Mouse (Mus musculus) layer of hippocampus, postnatal 36 days (tissue): ENCODE measurements at regions not wholly inside any gene's neighbourhood (a gene's known extent, or its start where the extent isn't known, plus 50 kb on each side); places are given as distances from the start of the nearest gene placed in this dataset.
"Not testable (repeated sequence)": the region's sequence is repeated elsewhere in the genome, so short reads cannot be mapped to it uniquely, and the experiment has no call there.

Experiments
- DNase-seq, 2 experiments: peaks; one replicate each; pipeline ENCODE4 v3.0.0; 2022

DNA sequence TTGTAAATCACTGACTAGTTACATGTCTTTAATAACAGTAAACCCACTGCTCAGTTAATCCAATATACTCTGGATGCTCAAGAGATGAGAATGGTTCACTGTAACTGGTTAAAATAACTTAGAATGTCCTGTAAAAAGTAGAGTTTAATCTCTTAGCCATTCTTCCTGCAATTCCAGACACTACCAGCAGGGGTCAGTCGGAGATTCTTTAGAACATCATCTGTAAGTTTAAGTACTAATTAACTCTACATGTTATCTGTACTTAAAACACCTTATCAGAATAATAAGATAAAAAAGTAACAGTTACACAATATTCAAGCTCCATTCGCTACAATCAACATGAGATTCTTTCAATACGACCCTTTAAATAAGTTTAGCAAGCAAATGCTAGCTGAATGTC is 58.7 kb upstream of the Olig3 start:
- DNase-seq, result no peak

DNA sequence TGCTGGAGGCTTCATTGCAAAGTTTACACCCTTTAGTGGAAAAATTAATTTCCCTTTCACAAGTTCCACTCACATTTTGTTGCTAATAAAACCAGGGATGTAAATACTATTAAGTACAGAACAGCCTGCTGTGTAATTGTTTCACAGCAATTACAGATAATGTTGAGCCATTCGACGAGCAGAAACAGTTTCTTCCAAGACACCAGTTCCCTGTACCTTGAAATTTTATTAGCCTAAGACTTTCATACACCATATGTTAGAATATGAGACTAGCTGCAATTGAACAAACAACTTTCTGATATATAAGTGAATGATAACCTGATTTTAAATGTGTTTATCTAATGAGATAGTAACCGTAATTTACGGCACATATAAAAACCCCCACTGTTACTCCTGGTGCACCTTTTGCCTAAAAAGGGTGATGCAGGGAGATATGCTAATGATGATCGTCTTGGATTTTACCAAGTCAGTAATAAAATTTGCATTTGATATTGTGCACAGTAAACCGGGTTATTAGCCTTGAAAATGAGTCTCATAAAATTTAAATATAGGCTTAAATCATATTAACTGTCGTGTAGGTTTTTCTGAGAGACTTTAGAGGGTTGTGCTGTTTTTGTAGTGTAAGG is 60.8 kb upstream of the Olig3 start:
- no peak for DNase-seq

DNA sequence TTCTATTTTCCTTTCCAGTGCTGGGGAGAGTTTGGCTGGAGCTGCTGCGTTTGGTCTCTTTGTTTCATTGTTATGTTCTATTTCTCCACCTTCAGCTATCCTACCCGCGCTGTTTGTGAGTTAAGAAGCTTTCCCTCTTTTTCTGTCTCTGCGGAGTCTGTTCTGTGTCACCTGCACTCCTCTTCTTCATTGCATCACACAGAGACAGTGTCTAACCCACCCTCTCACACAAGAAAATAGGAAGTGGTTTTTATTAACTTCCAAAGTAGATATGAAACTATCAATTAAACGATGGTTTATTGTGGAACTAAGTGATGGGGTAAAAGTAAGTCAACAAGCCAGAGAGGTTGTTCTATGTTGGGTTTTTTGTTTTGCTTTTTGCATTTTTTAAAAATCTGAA is 64.9 kb upstream of the Olig3 start:
- DNase-seq, result no peak

DNA sequence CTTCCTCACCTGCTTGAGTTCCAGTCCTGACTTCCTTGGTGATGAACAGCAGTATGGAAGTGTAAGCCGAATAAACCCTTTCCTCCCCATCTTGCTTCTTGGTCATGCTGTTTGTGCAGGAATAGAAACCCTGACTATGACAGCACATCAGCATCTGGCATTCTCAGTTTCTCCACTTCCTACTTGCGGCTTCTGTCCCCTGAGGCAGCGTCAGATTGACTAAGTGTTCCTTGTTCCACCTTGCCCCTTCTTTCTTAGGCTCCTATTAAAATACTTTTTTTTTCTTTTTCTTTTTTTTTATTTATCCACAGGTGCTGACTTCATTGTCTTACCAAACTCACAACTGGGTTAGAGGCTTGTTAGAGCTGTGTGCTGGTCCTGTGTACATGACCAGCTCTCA is 65.3 kb upstream of the Olig3 start:
- not testable (repeated sequence) for DNase-seq

DNA sequence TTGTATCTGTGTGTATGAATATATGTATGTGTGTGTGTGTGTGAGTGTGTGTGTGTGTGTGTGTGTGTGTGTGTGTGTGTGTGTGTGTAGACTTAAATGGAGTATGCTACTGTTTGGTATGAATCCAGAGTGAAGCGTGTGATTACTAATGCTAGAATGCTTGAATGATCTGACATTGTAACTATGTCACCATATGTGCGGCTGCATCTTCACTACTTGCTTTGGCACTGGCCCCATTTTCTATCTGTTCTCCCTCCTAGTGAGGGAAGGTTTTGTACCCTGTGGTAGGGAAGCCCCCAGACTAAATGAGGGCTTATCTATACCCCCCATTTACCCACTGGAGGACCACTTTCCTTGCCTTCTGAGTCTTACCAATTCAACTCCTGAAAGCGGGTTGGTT is 74.2 kb upstream of the Olig3 start:
- DNase-seq, result no peak

DNA sequence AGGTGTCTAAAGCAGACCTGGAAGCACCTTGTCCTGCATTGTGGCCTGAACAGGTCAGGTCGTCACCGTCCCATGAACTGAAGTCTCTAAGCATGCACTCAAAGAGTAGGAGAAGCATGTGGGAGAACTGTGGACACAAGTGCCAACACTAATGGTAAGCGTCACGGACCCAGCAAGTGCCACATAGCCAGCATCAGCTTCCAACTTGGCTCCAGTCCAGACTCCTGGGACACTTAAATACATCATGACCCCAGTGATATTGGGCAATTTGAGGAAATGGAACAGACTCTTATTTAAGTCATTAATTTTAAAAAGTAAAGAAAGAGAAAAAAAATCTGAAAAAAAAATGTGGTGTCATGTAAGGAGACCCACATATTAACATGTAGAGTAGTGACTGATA is 75.3 kb upstream of the Olig3 start:
- DNase-seq, result no peak

DNA sequence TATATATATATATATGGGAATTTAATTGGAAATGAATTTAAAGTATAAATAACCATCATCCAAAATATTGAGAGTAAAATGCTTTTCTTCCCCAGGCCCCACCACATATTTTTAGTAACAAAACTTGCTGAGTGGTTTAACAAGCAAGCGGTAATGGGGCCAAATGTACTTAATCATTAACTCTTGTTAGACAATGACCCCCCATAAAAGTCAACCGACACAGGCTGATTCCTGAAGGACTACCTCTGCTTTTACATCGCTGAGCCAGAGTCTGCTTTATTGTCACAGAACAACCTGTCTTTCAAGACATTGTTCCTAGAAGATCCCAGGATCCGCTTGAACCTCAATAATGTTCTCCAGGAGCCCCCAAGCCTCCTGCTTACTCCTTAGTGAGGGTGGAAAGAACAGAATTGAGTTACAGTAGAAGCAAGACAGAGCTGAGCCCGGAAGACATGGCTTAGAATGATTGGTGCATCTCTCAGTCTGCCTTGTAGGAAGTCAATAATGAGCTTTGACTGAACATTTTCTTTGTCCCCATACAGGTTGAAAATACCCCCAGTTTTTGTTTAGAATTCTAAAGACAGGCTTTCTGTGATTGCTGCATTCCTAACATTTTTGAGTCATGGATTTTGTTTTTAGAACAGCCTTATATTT is 78.0 kb upstream of the Olig3 start:
- no peak for DNase-seq

DNA sequence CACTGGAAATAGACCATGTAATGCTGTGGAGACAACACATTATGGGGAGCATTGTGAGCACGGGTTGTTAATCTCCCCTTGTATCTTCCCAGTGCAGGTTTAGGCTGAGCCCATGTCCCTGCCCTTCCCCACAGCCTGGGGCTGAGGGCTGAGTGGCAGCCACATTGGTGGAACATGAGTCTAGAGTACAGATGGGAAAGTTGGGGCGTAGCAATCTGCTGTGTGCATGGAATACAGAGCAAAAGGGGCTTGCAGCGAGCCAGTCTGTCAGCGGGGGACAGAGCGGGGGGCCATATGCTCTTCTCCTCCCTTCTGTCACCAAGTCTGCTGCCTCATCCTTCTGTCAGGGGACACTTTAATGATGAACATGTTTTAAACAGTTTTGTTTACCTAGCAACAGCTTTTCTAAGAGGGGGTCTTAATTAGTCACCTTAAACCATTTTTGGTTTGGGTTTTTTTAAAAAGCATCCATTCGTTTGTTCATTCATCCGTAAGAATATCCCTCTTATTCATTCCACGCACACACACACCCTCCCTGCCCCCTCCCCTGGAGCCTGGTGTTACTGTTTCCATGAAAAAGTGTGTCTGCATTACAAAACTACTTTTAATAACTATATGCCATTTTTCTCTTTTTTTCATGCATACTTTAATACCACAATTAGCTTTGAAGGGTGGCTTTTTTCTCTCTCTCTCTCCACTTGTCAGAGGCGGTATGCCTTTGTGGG is 79.1 kb upstream of the Olig3 start:
- peak; percentile 75 to 78 for DNase-seq

DNA sequence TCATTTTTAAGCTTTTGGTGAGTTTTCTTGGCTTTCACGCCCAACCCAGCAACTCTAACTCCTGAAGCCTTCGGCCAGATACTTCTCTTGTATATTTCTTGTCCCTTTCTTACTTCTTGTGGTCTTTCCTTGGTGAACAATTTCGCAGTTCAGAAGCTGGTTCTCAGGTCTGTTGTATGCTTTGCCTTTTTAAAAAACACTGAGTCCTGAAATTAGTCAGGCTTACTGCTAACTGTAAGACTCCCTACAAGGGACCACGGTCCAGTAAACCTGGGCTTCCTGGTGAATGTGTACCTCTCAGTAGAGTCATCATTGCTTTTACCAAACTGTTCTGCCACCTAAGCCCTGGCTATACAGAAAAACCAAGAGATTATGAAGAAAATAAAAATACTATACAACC is 81.3 kb upstream of the Olig3 start:
- DNase-seq, result no peak

DNA sequence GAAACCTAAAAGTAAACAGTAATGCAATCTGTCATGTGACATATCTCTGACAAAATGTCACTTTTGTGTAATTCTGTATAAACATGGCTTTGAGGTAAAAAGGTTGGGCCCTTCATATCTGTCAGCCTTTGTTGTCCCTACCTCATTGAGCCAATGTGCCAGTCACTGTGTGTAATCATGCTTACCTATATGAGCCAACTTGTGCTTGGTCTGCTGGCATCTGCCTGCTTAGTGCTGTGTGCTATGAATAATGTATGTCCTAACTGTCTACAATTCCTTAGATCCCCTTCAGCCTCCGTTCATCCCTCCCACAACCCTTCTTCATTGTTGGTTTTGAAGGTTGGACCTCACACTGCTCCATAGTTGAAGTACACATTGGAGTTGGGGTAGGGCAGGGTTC is 86.9 kb upstream of the Olig3 start:
- no peak for DNase-seq

DNA sequence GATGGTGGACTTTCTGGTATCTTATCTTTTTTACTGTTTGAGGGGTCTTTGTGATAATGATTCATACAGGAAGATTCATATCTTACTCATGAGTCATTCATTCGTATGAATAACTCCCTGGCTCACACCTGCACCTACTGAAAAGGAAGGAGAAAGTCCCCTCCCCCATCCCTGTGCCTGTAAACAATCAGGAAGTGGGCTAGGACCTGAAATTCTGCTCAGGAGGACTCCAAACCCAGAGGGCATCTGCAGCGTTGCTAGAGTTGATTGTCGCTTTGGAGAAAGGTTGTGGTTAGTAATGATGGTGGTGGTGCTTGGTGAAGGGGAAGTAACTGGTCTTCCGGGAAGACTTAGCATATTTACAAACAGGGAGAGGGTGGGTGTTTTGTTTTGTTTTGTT is 88.3 kb upstream of the Olig3 start:
- DNase-seq, result no peak

DNA sequence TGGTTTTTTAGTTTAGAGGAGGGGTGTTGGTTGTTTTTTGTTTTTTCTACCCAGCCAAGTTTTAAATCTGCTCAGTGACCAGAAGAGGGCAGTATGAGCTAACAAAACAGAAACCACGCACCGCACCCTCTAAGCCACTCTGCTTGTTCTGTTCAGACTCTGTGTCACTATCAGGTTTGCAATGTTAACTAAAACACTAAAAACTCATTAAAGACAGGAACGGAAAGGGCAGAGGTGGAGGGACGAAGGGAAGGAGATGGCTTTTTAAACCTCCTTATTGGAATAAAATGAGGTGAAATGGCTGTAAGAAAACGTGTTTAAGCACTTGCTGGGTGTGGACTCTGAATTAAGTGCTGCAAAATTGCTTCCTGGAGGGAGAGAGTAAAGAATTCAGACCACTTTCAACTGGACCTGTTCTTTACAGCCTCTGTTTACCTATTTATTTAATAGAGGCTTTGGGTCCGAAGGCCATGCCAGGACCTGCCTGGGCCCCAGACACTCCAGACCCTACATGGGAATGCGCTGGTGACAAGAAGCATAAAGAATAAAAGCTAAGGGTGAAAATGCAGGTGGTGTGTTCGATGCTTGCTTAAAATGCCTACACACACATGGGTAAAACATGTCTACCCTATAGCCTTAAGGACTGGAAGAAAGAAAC is 116.1 kb upstream of the Olig3 start:
- peak in 1 of 2 experiments; percentile 3 for DNase-seq

DNA sequence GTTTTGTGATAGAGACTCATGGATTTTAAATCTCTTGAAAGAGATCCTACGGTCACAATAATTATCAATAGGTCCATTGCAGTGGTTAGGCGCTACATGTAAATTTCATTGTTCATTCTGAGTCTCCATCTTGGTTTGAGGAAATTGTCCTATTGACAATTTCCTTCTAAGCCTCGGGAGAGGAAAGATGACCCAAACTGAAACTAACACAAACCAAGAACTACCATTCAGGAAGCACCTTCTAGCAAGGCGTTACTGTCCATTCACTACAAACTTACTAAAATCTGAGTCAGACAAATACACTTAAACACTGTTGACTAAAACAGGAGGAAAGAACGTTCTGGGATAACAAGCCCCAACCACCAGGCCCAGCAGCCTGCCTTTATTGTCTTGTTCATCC is 140.1 kb upstream of the Olig3 start:
- no peak for DNase-seq

DNA sequence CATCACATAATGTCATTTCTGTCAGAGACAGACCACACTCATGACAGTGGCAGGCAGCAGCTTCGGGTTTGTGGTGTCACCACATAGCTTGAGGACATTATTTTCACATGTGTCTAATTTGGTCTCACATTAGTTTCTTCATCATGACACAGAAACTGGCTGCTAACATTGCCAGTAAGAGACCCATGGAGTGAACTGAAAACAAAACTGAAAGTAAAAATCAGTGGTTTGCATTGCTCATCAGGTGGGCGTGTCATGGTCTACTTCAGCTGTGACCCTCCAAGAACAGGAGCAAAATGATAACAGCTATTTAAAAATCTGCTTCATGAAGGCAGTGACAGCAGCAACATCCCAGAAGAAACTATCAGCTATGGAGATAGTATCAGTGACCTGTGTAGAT is 146.6 kb upstream of the Olig3 start:
- DNase-seq, result no peak

DNA sequence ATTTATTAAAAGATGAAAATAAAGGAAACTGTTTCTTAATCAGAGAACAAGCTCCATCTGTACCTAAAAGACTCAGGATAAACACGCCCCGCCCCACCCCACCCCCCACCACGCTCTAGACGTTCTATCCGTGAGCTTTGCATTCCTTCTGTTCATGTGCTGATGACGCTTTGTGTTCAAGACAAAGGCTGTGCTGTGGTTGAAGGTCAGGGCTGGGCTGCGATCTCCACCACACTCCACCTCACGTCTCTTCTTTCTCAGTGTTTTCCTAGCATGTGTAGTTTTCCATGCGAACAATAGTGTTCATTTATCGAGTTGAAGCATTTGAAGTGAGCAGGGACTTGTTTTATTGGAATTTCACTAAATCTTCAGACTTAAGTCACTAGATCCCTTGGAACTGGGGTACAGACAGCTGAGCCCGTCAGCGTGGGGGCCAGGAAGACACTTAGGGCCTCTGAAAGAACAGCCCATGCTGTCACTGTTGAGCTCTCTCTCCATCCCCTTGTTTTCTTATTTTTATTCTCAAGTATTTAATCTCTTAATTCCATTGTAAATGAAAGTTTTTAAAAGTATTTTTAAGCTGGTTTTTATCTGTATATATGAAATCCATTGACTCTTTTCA is 148.1 kb upstream of the Olig3 start:
- DNase-seq, result no peak

DNA sequence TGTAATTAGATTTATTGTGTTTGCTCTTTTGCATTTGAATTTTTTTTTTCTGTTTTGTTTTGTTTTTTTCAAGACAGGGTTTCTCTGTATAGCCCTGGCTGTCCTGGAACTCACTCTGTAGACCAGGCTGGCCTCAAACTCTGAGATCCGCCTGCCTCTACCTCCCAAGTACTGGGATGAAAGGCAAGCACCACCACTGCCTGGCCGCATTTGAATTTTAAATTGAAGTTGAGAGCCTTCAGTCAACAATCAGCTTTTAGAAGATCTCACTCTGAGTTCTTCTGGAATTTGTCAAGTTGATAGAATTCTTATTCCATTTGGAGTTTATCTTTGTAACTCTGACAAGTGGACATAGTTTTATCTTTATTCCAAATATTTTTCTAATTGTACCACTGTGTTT is 148.8 kb upstream of the Olig3 start:
- DNase-seq, result no peak

DNA sequence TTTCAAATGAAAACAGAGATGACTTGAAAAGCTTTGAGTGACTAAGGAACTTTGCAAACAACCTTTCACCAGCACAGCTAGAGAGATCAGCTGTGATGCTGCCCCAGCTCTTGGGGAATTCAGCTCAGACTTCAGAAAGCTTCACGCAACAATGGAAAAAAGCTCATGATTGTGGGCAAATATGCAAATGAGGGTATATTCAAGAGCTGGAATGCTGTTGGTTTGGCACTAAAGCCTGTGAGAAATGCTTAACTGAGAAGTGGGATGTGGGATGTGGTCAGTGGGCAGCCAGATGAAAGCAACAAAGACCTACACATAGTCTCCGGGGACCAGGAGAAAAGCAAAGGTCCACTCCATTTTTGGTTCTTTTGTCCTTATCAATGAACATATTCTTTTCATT is 156.0 kb upstream of the Olig3 start:
- no peak for DNase-seq

DNA sequence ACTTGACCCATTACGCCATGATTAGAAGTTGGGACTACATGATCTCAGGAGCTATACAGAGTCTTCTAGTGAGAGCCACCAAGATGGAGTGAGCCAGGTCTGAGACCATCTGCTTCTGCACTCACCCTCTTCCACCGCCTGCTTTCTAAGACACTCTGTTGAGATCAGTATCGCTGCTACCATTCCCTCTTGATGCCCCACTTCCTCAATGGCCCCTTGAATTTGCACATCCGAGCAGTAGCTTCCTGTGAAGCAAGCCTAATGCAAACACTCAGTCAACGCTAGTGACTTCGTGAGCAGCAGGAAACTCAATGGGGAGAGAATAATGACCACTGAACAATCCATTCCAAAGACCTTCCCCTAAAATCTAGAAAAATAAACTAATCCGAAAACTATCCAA is 160.7 kb upstream of the Olig3 start:
- DNase-seq, result no peak

DNA sequence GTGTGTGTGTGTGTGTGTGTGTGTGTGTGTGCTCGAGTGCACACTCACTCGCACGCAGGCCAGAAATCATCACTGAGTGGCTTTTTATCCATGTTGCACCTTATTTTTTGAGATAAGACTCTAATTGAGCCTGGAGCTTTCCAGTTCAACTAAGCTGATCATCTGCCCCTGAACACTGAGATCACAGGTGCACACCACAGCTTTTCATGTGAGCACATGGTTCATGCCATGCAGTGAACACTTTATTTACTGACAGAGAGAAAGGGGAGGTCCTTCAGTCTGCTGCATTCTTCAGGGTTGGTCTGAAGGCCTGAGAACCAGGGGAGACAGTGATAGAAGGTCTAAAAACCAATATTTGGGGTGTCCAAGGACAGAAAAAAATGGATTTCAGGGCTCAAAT is 161.7 kb upstream of the Olig3 start:
- DNase-seq, result no peak

DNA sequence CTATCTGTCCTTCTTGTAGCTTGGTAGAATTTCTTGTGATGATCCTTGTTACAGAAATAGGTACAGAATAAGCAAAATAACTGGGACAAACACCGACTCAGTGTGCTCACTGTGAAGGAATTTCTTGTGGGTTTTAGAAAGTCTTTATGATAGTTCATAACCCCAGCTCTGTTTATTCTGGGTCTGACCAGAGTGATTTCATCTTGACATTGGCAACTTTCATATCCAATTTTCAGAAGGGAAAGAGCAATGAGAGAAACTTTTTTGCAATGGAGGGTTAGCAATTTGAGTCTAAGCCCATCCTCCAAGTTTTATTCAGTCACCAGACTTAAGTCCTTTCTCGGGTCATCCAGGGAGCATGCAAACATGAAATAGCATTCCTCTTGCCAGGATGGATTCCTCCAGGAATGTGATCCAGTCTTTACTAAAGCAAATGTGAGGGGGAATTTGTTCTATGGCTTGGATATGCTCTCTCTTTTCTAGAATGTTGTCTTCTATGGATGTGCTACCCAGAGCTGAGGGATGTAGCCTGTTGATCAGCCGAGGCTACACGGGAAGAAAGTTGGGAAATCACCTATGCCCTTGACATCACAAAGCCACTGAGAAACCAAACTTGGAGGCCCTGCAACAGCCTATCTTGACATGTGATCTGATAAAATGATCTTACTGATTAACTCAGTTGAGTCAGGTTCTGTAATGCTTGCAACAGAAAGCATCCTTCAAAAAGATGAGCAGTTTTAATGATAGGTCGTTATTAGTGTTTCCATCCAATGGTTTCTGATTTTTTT is 163.2 kb upstream of the Olig3 start:
- DNase-seq, result no peak

DNA sequence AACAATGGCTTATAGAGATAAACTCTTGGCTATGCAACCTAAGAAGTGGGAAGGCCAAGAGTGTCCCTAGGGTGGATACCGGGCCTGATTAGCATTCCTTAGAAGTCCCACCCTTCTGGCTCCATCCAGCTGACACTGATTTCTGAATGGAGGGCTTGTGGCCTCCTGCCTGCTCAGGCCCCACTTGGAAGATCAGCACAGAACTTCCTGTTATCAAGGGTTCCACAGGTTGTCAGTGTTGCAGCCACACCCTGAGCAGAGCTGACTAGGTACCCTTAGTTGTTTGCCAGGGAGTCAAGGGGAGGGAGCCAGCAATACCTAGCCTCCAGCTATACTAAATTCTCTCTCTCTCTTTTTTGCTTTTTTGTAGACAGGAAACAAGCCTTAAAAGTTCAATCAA is 164.1 kb upstream of the Olig3 start:
- DNase-seq, result no peak

DNA sequence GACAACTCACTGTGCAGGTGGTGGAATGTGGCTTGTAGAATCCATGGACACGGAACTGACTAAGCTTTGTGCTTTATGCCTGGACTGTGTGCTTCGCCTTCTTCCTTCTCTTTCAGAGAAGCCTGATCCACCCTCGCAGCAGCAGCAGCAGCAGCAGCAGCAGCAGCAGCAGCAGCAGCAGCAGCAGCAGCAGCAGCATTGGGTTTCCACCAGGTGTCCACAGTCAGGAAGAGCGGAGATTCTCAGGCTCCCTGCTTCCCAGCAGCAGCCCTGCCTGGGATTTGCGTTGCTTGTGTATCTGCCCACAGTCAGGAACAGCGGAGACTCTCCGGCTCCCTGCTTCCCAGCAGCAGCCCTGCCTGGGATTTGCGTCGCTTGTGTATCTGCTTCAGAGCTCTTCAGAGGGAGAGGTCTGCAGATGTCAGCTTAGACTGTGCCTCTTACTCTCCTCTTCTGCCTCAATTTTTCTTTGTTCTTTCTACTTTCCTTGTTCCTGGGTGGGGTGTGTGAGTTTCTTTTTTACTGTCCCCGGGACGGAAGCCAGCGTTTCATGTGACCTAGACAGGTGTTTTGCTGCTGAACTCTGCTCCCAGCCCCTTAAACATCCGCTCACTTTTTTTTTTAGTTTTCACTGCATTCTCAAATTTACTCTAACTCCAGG is 168.1 kb upstream of the Olig3 start:
- no peak for DNase-seq
